Mouse (Mus musculus) lung, postnatal 25 days (tissue): ENCODE measurements around the gene Traf7.

ENCODE experiments used
- DNase-seq: peaks from one replicate; pipeline ENCODE4 v3.0.0; 2022; ENCODE audit warnings: low spot score

The Traf7 gene

GRCm38 (mm10) chr17:24506332-24507070 is 21.2 kb downstream of the Traf7 start:
- DNase-seq: no peak

GRCm38 (mm10) chr17:24505286-24505955 is 22.3 kb downstream of the Traf7 start:
- DNase-seq: no peak

GRCm38 (mm10) chr17:24504085-24504484 is 23.7 kb downstream of the Traf7 start:
- no peak for DNase-seq

GRCm38 (mm10) chr17:24502208-24502607 is 25.5 kb downstream of the Traf7 start:
- no peak for DNase-seq

DNA sequence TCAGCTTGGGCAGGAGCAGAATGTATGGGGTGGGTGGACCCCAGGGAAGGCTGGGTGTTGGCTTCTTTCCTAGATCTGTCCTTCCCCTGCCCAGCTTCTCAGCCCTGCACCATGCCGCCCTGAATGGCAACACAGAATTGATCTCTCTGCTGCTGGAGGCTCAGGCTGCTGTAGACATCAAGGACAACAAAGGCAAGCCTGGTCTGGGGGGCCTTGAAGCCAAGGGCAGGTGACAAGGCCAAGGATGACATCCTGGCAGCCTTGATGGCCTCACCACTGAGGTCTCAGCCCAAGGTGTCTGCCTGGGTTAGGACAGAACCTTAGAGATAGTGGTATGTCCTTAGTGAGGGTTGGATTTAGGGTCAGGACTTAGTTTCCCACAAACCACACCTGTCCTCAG is 31.7 kb downstream of the Traf7 start:
- DNase-seq: no peak

- no peak for DNase-seq
These were observed 32.3 kb downstream of the Traf7 start for GRCm38 (mm10) chr17:24495443-24495842.

- DNase-seq: peak; percentile 55
These were observed 33.0 kb downstream of the Traf7 start for GRCm38 (mm10) chr17:24494627-24495335.

- no peak for DNase-seq
These were observed 37.3 kb downstream of the Traf7 start for GRCm38 (mm10) chr17:24490399-24490798.

GRCm38 (mm10) chr17:24489265-24490030 is 38.3 kb downstream of the Traf7 start:
- no peak for DNase-seq

GRCm38 (mm10) chr17:24488662-24489264 is 39.0 kb downstream of the Traf7 start:
- DNase-seq: no peak

DNA sequence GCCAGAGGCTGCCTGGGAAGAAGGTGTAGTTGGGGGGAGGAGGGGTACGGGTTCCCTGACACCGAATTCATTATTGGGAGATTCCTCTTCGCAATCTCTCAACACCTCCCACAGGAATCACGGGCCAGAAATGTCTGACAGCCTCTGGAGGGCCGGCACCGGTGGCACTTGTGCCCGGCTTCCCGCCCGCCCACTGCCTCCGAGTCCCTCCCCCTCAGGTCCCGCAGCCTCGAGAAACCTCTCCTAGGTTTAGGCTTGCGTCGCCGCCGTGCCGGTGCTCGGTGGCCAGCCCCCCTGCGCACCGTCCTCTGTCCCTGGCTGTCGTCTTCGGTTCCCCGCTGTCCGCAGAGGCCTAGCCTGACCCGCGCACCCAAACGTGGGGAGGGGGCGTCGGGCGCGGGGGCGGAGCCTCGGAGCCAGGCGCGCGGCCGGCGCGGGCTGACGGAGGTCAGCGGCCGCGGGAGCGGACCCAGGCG is 39.5 kb downstream of the Traf7 start, which contains the start of gene Caskin1:
Gene Caskin1 (plus strand): TSS at position 416 of the 476 bp plus-strand sequence.
- no peak for DNase-seq

- DNase-seq: no peak
These were observed 42.5 kb downstream of the Traf7 start for GRCm38 (mm10) chr17:24485090-24485860.

DNA sequence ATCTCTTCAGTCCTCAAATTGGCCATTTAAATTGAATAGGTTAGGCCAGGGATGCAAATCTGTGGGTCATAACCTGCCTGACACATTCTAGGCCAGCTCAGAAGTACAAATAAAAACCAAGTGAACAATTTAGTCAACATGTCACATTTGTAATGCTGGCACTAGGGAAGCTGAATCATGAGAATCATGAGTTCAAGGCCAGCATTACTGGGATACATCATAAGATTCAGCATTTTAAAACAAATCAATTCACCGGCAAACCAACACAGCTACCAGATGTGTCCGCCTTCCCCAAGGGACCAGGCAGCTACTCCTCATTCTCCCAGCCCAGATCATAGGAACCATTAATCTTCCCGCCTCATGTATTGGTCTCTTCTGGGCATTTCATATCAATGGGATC is 44.2 kb downstream of the Traf7 start:
- DNase-seq: no peak

DNA sequence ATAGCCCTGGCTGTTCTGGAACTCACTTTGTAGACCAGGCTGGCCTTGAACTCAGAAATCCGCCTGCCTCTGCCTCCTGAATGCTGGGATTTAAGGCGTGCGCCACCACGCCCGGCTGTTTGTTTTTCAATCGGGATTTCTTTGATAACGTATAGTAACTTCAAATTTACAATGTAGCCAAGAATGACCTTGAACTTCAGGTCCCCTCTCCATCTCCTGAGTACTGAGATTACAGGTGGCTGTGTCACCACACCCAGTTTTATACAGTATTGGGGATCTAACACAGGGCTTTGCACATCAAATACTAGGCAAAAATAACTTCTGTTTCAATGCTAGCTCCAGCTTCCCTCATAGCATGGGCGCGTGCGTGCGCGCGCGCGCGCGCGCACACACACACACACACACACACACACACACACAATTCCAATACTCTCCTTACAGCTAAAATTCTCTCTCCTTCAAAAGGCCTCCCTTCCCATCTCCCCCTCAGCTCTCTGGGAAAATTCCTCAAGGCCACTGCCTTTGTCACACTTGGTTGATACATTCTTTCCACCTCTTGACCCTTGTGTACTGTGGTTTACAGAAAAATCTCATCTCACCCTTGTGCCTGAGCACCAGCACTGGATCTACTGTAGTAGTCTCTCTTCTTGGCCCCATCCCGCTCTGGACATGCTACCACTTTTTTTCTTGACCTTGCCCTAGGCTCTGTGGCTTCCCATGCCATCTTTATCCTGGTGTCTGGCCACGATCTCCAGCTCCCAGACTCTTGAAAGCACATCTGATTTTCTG is 46.5 kb downstream of the Traf7 start:
- DNase-seq: no peak

GRCm38 (mm10) chr17:24480201-24480826 is 47.4 kb downstream of the Traf7 start:
- DNase-seq: no peak

DNA sequence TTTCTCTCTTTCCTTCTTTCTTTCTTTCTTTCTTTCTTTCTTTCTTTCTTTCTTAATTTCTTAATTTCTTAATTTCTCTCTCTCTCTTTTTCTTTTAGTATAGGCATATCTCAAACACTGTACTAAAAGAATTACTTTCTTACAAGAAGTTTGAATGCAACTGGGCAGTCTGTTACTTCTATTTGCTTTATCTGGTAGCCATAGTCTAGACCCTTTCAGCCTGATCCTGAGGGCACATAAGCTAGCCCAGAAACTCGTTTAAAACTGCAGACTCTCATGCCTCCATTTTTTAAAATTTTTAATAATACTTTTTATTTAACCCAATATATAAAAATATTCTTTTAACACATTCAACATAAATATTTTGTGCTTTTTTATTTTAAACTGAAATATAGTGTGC is 48.3 kb downstream of the Traf7 start:
- no peak for DNase-seq

DNA sequence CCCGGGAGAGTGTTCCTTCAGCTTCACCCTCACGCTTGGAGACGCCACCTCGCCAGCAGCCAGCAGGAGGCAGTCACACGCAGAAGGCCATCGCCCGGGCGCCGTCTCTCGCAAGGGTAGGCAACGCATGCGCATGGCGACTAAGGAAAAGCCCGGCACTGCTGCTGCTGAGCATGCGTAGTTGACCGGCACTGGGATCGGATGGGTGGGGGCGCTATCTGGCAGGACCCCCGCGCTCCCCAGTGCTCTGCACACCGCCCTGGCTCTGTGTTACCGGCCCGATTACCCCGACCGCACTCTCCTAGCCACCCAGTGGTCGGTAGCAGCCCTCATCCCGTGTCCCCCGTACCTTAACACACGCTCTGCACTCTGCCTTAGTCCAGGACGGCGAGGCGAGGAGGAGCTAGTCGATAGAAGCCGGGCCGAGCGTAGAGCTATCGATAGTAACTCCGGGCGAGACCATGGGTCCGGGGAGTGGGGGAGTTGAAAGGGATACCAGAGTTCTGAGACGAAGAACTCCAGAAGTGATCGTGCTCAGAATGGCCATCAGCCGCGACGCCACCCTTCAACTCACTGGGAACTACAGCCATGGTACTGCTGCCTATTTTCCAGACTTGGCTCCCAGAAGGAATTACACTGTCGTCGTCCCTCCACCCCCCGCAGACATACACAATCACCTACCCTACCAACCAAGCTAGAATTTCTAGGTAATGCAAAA is 48.9 kb downstream of the Traf7 start, which contains the start of gene Mlst8:
Gene Mlst8 (minus strand): TSS at position 416 of the 718 bp plus-strand sequence.
- DNase-seq: peak; percentile 97

DNA sequence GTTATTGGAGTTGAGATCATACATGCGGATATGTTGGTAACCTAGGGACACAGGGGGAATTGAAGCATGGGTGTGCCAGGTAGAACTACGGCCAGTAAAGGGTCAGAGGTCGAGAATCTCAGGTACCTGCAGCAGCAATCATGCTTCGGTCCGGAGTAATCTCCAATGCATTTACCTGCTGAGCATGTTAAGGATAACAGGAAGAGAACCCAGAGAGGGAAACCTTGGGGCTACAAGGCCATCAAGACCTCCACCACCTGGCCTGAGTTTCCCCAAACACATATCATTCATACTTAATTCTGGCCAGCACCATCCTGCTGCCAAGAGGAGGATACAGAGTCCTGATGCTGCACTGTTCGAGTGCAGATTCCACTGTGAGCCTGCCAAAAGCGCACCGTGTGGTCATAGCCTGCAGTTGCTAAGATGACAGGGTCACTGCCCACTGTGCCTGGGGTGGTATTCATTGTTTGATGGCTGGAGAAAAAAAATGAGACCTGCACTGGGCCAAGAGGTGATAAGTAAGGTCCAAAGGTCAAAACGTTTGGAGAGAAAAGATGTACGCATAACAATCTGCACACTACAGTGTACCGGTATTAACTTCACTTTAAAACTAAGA is 49.6 kb downstream of the Traf7 start:
- no peak for DNase-seq
